Mouse (Mus musculus) CH12.LX (cell line): Measurements from ENCODE around the gene Psmg1. TPM values are rescaled to one million over a fixed set of nuclear protein-coding genes. Genes with fewer than 3 reads are reported as not detected.
"Not testable (repeated sequence)": the region's sequence is repeated elsewhere in the genome, so short reads cannot be mapped to it uniquely, and the experiment has no call there.

Source experiments
- DNase-seq: peaks from one replicate; pipeline ENCODE4 v3.0.0-alpha.2; 2013; ENCODE audit errors: extremely low read depth
- H3K27ac ChIP-seq: 2 replicates; pipeline ENCODE4 v1.5.1; 2012; ENCODE audit warnings: low read depth, mild to moderate bottlenecking, control low read depth, moderate library complexity; ENCODE audit not compliant: insufficient read depth
- H3K27me3 ChIP-seq: replicated peaks from 2 replicates; pipeline ENCODE3; 2012; ENCODE audit warnings: inconsistent platforms
- H3K36me3 ChIP-seq, 2 experiments: replicated peaks in 1 of 2; 2 replicates each; pipeline versions ENCODE3 to v1.6.1; 2012; ENCODE audit warnings: inconsistent platforms in 1 of 2, low read length in 1 of 2, mild to moderate bottlenecking in 1 of 2, mixed read lengths in 1 of 2, moderate library complexity in 1 of 2; ENCODE audit not compliant: control insufficient read depth in 1 of 2, insufficient read depth in 1 of 2
- H3K4me1 ChIP-seq, 2 experiments: 2 replicates each; pipeline ENCODE4 v1.6.1; 2012; ENCODE audit warnings: inconsistent platforms in 1 of 2, moderate library complexity in 1 of 2; ENCODE audit not compliant: insufficient read depth in 2 of 2, control insufficient read depth in 1 of 2
- H3K4me2 ChIP-seq: 2 replicates; pipeline ENCODE4 v1.6.1; 2012; ENCODE audit warnings: low read depth, mild to moderate bottlenecking, control low read depth; ENCODE audit not compliant: poor library complexity, insufficient read depth, severe bottlenecking
- H3K4me3 ChIP-seq, 3 experiments: fragments of 150-350 bp in 1 of 3; sonication (generic) in 1 of 3; replicated peaks in 1 of 3; 2 replicates each; pipeline versions ENCODE3 to v1.5.1; 2011 to 2012; ENCODE audit warnings: low read depth in 2 of 3, low read length in 2 of 3, mild to moderate bottlenecking in 2 of 3, moderate library complexity in 2 of 3, control low read depth in 1 of 3, improper control_type of control experiment in 1 of 3, inconsistent platforms in 1 of 3, mixed read lengths in 1 of 3; ENCODE audit not compliant: poor library complexity in 1 of 3
- H3K79me2 ChIP-seq: replicated peaks from 2 replicates; pipeline ENCODE4 v1.6.1; 2012; ENCODE audit warnings: mild to moderate bottlenecking, moderate library complexity; ENCODE audit not compliant: control insufficient read depth, poor library complexity, insufficient read depth, severe bottlenecking; ENCODE audit errors: extremely low read depth
- H3K9ac ChIP-seq: 2 replicates; pipeline ENCODE4 v1.6.1; 2012; ENCODE audit warnings: low read depth, mild to moderate bottlenecking, control low read depth, moderate library complexity; ENCODE audit not compliant: insufficient read depth
- H3K9me3 ChIP-seq: replicated peaks from 2 replicates; pipeline ENCODE3; 2012; ENCODE audit warnings: low read length, inconsistent platforms, mixed read lengths
- BHLHE40 ChIP-seq: IDR thresholded peaks from 2 replicates; pipeline ENCODE4 v1.6.1; 2011; ENCODE audit warnings: mild to moderate bottlenecking, low read depth, low read length, improper control_type of control experiment
- CHD1 ChIP-seq: IDR thresholded peaks from 2 replicates; pipeline ENCODE4 v1.6.1; 2012; ENCODE audit warnings: low read depth, low read length, improper control_type of control experiment, inconsistent platforms
- CTCF ChIP-seq, 2 experiments: IDR thresholded peaks in 1 of 2; conservative IDR thresholded peaks in 1 of 2; 2 replicates each; pipeline ENCODE4 v1.5.1; 2011 to 2012; ENCODE audit warnings: low read depth in 2 of 2, low read length in 2 of 2, improper control_type of control experiment in 1 of 2, inconsistent platforms in 1 of 2, mild to moderate bottlenecking in 1 of 2, moderate library complexity in 1 of 2
- ELF1 ChIP-seq: IDR thresholded peaks from 2 replicates; pipeline ENCODE4 v1.6.1; 2014; ENCODE audit warnings: low read depth, mild to moderate bottlenecking, inconsistent platforms, low read length, improper control_type of control experiment
- ETS1 ChIP-seq: conservative IDR thresholded peaks from 2 replicates; pipeline ENCODE4 v1.6.1; 2012; ENCODE audit warnings: low read depth, mild to moderate bottlenecking, inconsistent platforms, low read length, improper control_type of control experiment, moderate library complexity
- GABPA ChIP-seq: IDR thresholded peaks from 2 replicates; pipeline ENCODE4 v1.6.1; 2012; ENCODE audit warnings: low read depth, low read length, improper control_type of control experiment, inconsistent platforms; ENCODE audit not compliant: insufficient replicate concordance
- HCFC1 ChIP-seq: IDR thresholded peaks from 2 replicates; pipeline ENCODE4 v1.6.1; 2012; ENCODE audit warnings: low read depth, mild to moderate bottlenecking, inconsistent platforms, low read length, improper control_type of control experiment
- IRF4 ChIP-seq: IDR thresholded peaks from 2 replicates; pipeline ENCODE4 v1.6.1; 2014; ENCODE audit warnings: low read depth, mild to moderate bottlenecking, inconsistent platforms, low read length, improper control_type of control experiment
- JUN ChIP-seq: IDR thresholded peaks from 2 replicates; pipeline ENCODE4 v1.6.1; 2011; ENCODE audit warnings: low read depth, mild to moderate bottlenecking, low read length, improper control_type of control experiment, moderate library complexity; ENCODE audit not compliant: insufficient read depth
- JUND ChIP-seq: conservative IDR thresholded peaks from 2 replicates; pipeline ENCODE4 v1.6.1; 2011; ENCODE audit warnings: low read depth, low read length, improper control_type of control experiment
- MAZ ChIP-seq: IDR thresholded peaks from 2 replicates; pipeline ENCODE4 v1.6.1; 2012; ENCODE audit warnings: low read depth, mild to moderate bottlenecking, inconsistent platforms, low read length, improper control_type of control experiment, moderate library complexity
- MEF2A ChIP-seq: IDR thresholded peaks from 2 replicates; pipeline ENCODE4 v1.6.1; 2014; ENCODE audit warnings: low read depth, mild to moderate bottlenecking, inconsistent platforms, low read length, improper control_type of control experiment, borderline replicate concordance
- MXI1 ChIP-seq: IDR thresholded peaks from 2 replicates; pipeline ENCODE4 v1.6.1; 2011; ENCODE audit warnings: mild to moderate bottlenecking, low read depth, low read length, improper control_type of control experiment
- MYC ChIP-seq: IDR thresholded peaks from 2 replicates; pipeline ENCODE4 v1.6.1; 2011; ENCODE audit warnings: low read depth, mild to moderate bottlenecking, improper control_type of control experiment, low read length
- NRF1 ChIP-seq: IDR thresholded peaks from 2 replicates; pipeline ENCODE4 v1.6.1; 2014; ENCODE audit warnings: low read depth, mild to moderate bottlenecking, inconsistent platforms, low read length, improper control_type of control experiment, moderate library complexity
- POLR2AphosphoS2 ChIP-seq: IDR thresholded peaks from 2 replicates; pipeline ENCODE4 v1.6.1; 2011; ENCODE audit warnings: low read depth, low read length, improper control_type of control experiment
- RAD21 ChIP-seq: IDR thresholded peaks from 2 replicates; pipeline ENCODE4 v1.6.1; 2011; ENCODE audit warnings: low read depth, mild to moderate bottlenecking, low read length, improper control_type of control experiment, moderate library complexity
- SIN3A ChIP-seq: IDR thresholded peaks from 2 replicates; pipeline ENCODE4 v1.6.1; 2012; ENCODE audit warnings: low read length, improper control_type of control experiment, inconsistent platforms
- SMC3 ChIP-seq: IDR thresholded peaks from 2 replicates; pipeline ENCODE4 v1.6.1; 2011; ENCODE audit warnings: low read depth, low read length, improper control_type of control experiment
- TCF12 ChIP-seq: IDR thresholded peaks from 2 replicates; pipeline ENCODE4 v1.6.1; 2014; ENCODE audit warnings: low read depth, mild to moderate bottlenecking, inconsistent platforms, low read length, improper control_type of control experiment
- USF2 ChIP-seq: conservative IDR thresholded peaks from 2 replicates; pipeline ENCODE4 v1.6.1; 2011; ENCODE audit warnings: low read depth, low read length, improper control_type of control experiment
- ZC3H11A ChIP-seq: IDR thresholded peaks from 2 replicates; pipeline ENCODE4 v1.6.1; 2012; ENCODE audit warnings: low read depth, mild to moderate bottlenecking, inconsistent platforms, low read length, improper control_type of control experiment
- ZMIZ1 ChIP-seq: IDR thresholded peaks from 2 replicates; pipeline ENCODE4 v1.6.1; 2012; ENCODE audit warnings: low read depth, mild to moderate bottlenecking, inconsistent platforms, low read length, improper control_type of control experiment
- ZNF384 ChIP-seq: IDR thresholded peaks from 2 replicates; pipeline ENCODE4 v1.6.1; 2012; ENCODE audit warnings: low read depth, low read length, improper control_type of control experiment, inconsistent platforms
- dilution Hi-C: fragments of 300-500 bp; cut with MboI; formaldehyde crosslinking; loops from 2 replicates; pipeline ENCODE4 v1.14.3; 2020; ENCODE audit warnings: low sequenced_read_pairs; ENCODE audit not compliant: extremely low pct_unique_long_range_greater_than_20kb, extremely low pct_ligation_motif_present
- in situ Hi-C: fragments of 300-500 bp; cut with MboI; formaldehyde crosslinking; loops from 3 replicates; pipeline ENCODE4 v1.14.3; 2019; ENCODE audit warnings: low sequenced_read_pairs, low pct_ligation_motif_present, low pct_unique_long_range_greater_than_20kb, mixed read lengths
- polyA plus RNA-seq: library from polyadenylated mRNA; unstranded; fragments of >175 nt; gene quantifications from 2 replicates; pipeline ENCODE4 v1.2.1, GENCODE M21; 2012; ENCODE audit warnings: low read depth; ENCODE audit not compliant: insufficient read length
- total RNA-seq, 2 experiments: library from RNA; depleted of rRNA; stranded (reverse); fragments of 300-350 nt in 1 of 2; fragments of >200 nt in 1 of 2; gene quantifications; 2 replicates each; pipeline ENCODE4 v1.2.3; 2012 to 2014

The Psmg1 gene
- total and polyA plus RNA-seq, 3 experiments: 134 to 256 (median 198) TPM

- DNase-seq, H3K27ac ChIP-seq, H3K9me3 ChIP-seq, H3K79me2 ChIP-seq, dilution Hi-C loops, H3K4me1 ChIP-seq, H3K4me2 ChIP-seq, H3K4me3 ChIP-seq, H3K9ac ChIP-seq, H3K36me3 ChIP-seq, H3K27me3 ChIP-seq: not testable (repeated sequence)
- in situ Hi-C loops: loop anchor here (10.0 to 25.0 kb wide), 3 partner anchors 498 to 756 kb away; no protein-coding TSS in a partner anchor
These were observed 30.1 kb downstream of the Psmg1 start for GRCm38 (mm10) chr16:95960689-95961088.

GRCm38 (mm10) chr16:95958080-95958479 lies 32.7 kb downstream of the Psmg1 start:
- no peaks in the 10 kb centered on the region for H3K36me3 ChIP-seq
- peaks cover 8% of the 10 kb centered on the region for H3K9me3 ChIP-seq
- TF ChIP-seq USF2 (no peak), NRF1 (no peak), JUND (no peak), ZC3H11A (no peak), SIN3A (no peak), ELF1 (no peak), TCF12 (no peak)
- no peak overlapping the region for H3K4me2 ChIP-seq
- DNase-seq: no peak
- dilution Hi-C loops (no loop called here), in situ Hi-C loops (loop anchor here (25.0 kb wide), 1 partner anchor 496 kb away; no protein-coding TSS in a partner anchor)
- H3K27me3 ChIP-seq: no peaks in the 10 kb centered on the region
- no peaks in the 10 kb centered on the region for H3K79me2 ChIP-seq
- H3K4me1 ChIP-seq: peaks cover 0 to 7% of the 10 kb centered on the region in 2 experiments; a peak in 3 of 4 replicates
- no peak overlapping the region for H3K4me3 ChIP-seq
- H3K27ac ChIP-seq: no peak overlapping the region
- H3K9ac ChIP-seq: no peak overlapping the region

- H3K27me3 ChIP-seq: no peaks in the 10 kb centered on the region
These were observed 34.1 kb downstream of the Psmg1 start for GRCm38 (mm10) chr16:95956618-95957017.

More at GRCm38 (mm10) chr16:95956618-95957017, 34.1 kb downstream of the Psmg1 start:
- dilution Hi-C loops: no loop called here
- Histone ChIP-seq H3K36me3 (no peaks in the 10 kb centered on the region), H3K9me3 (peaks cover 8% of the 10 kb centered on the region), H3K4me3 (no peak overlapping the region), H3K4me2 (no peak overlapping the region), H3K9ac (no peak overlapping the region), H3K4me1 (peaks cover 0 to 7% of the 10 kb centered on the region in 2 experiments; a peak in 3 of 4 replicates), H3K27ac (no peak overlapping the region), H3K79me2 (no peaks in the 10 kb centered on the region)
- TF ChIP-seq USF2: no peak
- TF ChIP-seq ZMIZ1: no peak
- TF ChIP-seq MYC: no peak
- TF ChIP-seq MEF2A: no peak
- no peak for TF ChIP-seq HCFC1
- no peak for TF ChIP-seq BHLHE40
- no peak for TF ChIP-seq GABPA
- no peak for TF ChIP-seq POLR2AphosphoS2
- peak; percentile 39 for TF ChIP-seq SMC3
- no peak for TF ChIP-seq IRF4
- TF ChIP-seq NRF1: no peak
- no peak for TF ChIP-seq ETS1
- no peak for TF ChIP-seq CHD1
- 0 out of 2 replicates have a peak, but pooled peaks have one; percentile 8 for TF ChIP-seq ZNF384
- no peak for TF ChIP-seq MXI1
- no peak for TF ChIP-seq JUN
- no peak for TF ChIP-seq MAZ
- TF ChIP-seq RAD21: peak; percentile 38
- TF ChIP-seq CTCF (conservative IDR thresholded peaks at IDR 0.05 in 1 of 2, IDR thresholded peaks at IDR 0.05 in 1 of 2; ENCODE audit: low read depth in 2 of 2, low read length in 2 of 2): peak in 1 of 2 experiments; percentile 53; a peak in 3 of 4 replicates
- in situ Hi-C loops: loop anchor here (25.0 kb wide), 1 partner anchor 494 kb away; no protein-coding TSS in a partner anchor
- DNase-seq: no peak
